Mouse (Mus musculus): Measurements from ENCODE around the gene Apoc3. TPM values are rescaled to one million over a fixed set of nuclear protein-coding genes. Genes with fewer than 3 reads are reported as not detected.

Gene Apoc3
- total and polyA plus RNA-seq, 3 experiments = not detected

GRCm38 (mm10) chr9:46191644-46192043 lies 43.8 kb downstream of the Apoc3 start:
- Histone ChIP-seq H3K27ac (ENCODE audit: insufficient read depth, low read depth) (no peak overlapping the region), H3K4me1 (ENCODE audit: control insufficient read depth in 1 of 2, insufficient read depth in 2 of 2) (peaks cover 0 to 15% of the 10 kb centered on the region in 2 experiments; a peak in 3 of 4 replicates), H3K36me3 (replicated peaks in 1 of 2; ENCODE audit: control insufficient read depth in 1 of 2, insufficient read depth in 1 of 2, low read length in 1 of 2) (peaks cover 37 to 77% of the 10 kb centered on the region in 2 experiments), H3K9ac (ENCODE audit: insufficient read depth, low read depth) (no peak overlapping the region), H3K4me2 (ENCODE audit: insufficient read depth, low read depth, poor library complexity, severe bottlenecking) (no peak overlapping the region), H3K9me3 (replicated peaks; ENCODE audit: low read length) (no peaks in the 10 kb centered on the region), H3K27me3 (replicated peaks) (no peaks in the 10 kb centered on the region), H3K79me2 (replicated peaks; ENCODE audit: control insufficient read depth, extremely low read depth, insufficient read depth, poor library complexity, severe bottlenecking) (no peaks in the 10 kb centered on the region), H3K4me3 (replicated peaks in 1 of 3; ENCODE audit: low read depth in 2 of 3, low read length in 2 of 3, poor library complexity in 1 of 3) (no peak overlapping the region)
- dilution Hi-C loops (cut with MboI; ENCODE audit: extremely low pct_ligation_motif_present, extremely low pct_unique_long_range_greater_than_20kb, low sequenced_read_pairs) (no loop called here), in situ Hi-C loops (cut with MboI; ENCODE audit: low pct_ligation_motif_present, low pct_unique_long_range_greater_than_20kb, low sequenced_read_pairs) (no loop called here)
- TF ChIP-seq USF1 (IDR thresholded peaks at IDR 0.05; ENCODE audit: low read depth, low read length) (no peak), CTCF (conservative IDR thresholded peaks at IDR 0.05 in 1 of 2, IDR thresholded peaks at IDR 0.05 in 1 of 2; ENCODE audit: low read depth in 2 of 2, low read length in 2 of 2) (peak in 1 of 2 experiments; percentile 88; a peak in 2 of 4 replicates), ZC3H11A (IDR thresholded peaks at IDR 0.05; ENCODE audit: low read depth, low read length) (peak; percentile 68), JUN (IDR thresholded peaks at IDR 0.05; ENCODE audit: insufficient read depth, low read depth, low read length) (no peak), RAD21 (IDR thresholded peaks at IDR 0.05; ENCODE audit: low read depth, low read length) (peak; percentile 87), SMC3 (IDR thresholded peaks at IDR 0.05; ENCODE audit: low read depth, low read length) (peak; percentile 83), JUND (conservative IDR thresholded peaks at IDR 0.05; ENCODE audit: low read depth, low read length) (no peak)
- DNase-seq (ENCODE audit: extremely low read depth) = peak; percentile 62

GRCm38 (mm10) chr9:46191234-46191633 lies 44.2 kb downstream of the Apoc3 start:
- no peaks in the 10 kb centered on the region for H3K79me2 ChIP-seq (replicated peaks; ENCODE audit: control insufficient read depth, extremely low read depth, insufficient read depth, poor library complexity, severe bottlenecking)
- no peaks in the 10 kb centered on the region for H3K27me3 ChIP-seq (replicated peaks)
- no peak overlapping the region for H3K4me2 ChIP-seq (ENCODE audit: insufficient read depth, low read depth, poor library complexity, severe bottlenecking)
- dilution Hi-C loops (cut with MboI; ENCODE audit: extremely low pct_ligation_motif_present, extremely low pct_unique_long_range_greater_than_20kb, low sequenced_read_pairs) (no loop called here), in situ Hi-C loops (cut with MboI; ENCODE audit: low pct_ligation_motif_present, low pct_unique_long_range_greater_than_20kb, low sequenced_read_pairs) (no loop called here)
- no peak overlapping the region for H3K27ac ChIP-seq (ENCODE audit: insufficient read depth, low read depth)
- H3K9ac ChIP-seq (ENCODE audit: insufficient read depth, low read depth) = no peak overlapping the region
- no peak for DNase-seq (ENCODE audit: extremely low read depth)
- H3K4me3 ChIP-seq (replicated peaks in 1 of 3; ENCODE audit: low read depth in 2 of 3, low read length in 2 of 3, poor library complexity in 1 of 3) = no peak overlapping the region
- no peak for TF ChIP-seq E2F4 (IDR thresholded peaks at IDR 0.05; ENCODE audit: insufficient replicate concordance, low read depth, low read length)
- no peak for TF ChIP-seq MAFK (IDR thresholded peaks at IDR 0.05; ENCODE audit: insufficient replicate concordance, low read length)
- no peak for TF ChIP-seq CHD2 (IDR thresholded peaks at IDR 0.05; ENCODE audit: low read length)
- TF ChIP-seq BHLHE40 (IDR thresholded peaks at IDR 0.05; ENCODE audit: low read depth, low read length) = no peak
- TF ChIP-seq POLR2AphosphoS2 (IDR thresholded peaks at IDR 0.05; ENCODE audit: low read depth, low read length) = no peak
- no peak for TF ChIP-seq ZMIZ1 (IDR thresholded peaks at IDR 0.05; ENCODE audit: low read depth, low read length)
- no peak for TF ChIP-seq NRF1 (IDR thresholded peaks at IDR 0.05; ENCODE audit: low read depth, low read length)
- TF ChIP-seq RCOR1 (conservative IDR thresholded peaks at IDR 0.05; ENCODE audit: low read depth, low read length) = no peak
- TF ChIP-seq USF2 (conservative IDR thresholded peaks at IDR 0.05; ENCODE audit: low read depth, low read length) = no peak
- TF ChIP-seq PAX5 (IDR thresholded peaks at IDR 0.05; ENCODE audit: low read length) = no peak
- TF ChIP-seq RAD21 (IDR thresholded peaks at IDR 0.05; ENCODE audit: low read depth, low read length) = no peak
- peaks cover 35 to 76% of the 10 kb centered on the region in 2 experiments for H3K36me3 ChIP-seq (replicated peaks in 1 of 2; ENCODE audit: control insufficient read depth in 1 of 2, insufficient read depth in 1 of 2, low read length in 1 of 2)
- H3K9me3 ChIP-seq (replicated peaks; ENCODE audit: low read length) = no peaks in the 10 kb centered on the region
- H3K4me1 ChIP-seq (ENCODE audit: control insufficient read depth in 1 of 2, insufficient read depth in 2 of 2) = peaks cover 0 to 14% of the 10 kb centered on the region in 2 experiments; a peak in 3 of 4 replicates

Measured in CH12.LX (cell line).